Mouse (Mus musculus) v-Abl transformed pro-B cells (cell line): ENCODE measurements at regions not wholly inside any gene's neighbourhood (a gene's known extent, or its start where the extent isn't known, plus 50 kb on each side); places are given as distances from the start of the nearest gene placed in this dataset.

Experiments used
- in situ Hi-C, 2 experiments: fragments of 400-800 bp; cut with MboI; formaldehyde crosslinking; loops; one replicate each; pipeline ENCODE4 v1.15.1; 2025; ENCODE audit not compliant: unreplicated experiment in 2 of 2

- in situ Hi-C loops: no loop called here
These were observed 51.2 kb upstream of the Pja2 start for GRCm38 (mm10) chr17:64382894-64383293.

GRCm38 (mm10) chr17:64383600-64383999 lies 51.9 kb upstream of the Pja2 start:
- in situ Hi-C loops: no loop called here

DNA sequence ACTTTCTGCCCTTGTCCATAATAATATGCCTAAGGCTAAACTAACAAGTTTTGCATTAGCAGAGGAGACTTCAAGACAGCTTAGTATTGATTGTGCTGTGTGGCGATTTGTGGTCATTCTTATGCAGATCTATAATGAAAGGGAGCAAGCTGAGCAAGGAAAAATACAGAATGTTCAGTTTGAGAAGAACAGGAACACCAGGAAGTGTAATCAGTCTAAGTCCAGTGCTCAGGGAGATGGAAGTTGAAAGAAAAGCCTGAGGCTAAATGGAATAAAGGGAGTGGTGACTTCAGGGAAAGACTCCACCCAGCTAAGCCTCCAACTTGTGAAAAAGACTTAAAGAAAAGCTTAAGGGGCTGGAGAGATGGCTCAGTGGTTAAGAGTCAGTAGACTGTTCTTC lies 58.6 kb upstream of the Pja2 start:
- in situ Hi-C loops: no loop called here

- in situ Hi-C loops: no loop called here
These were observed 65.7 kb upstream of the Pja2 start for GRCm38 (mm10) chr17:64397254-64397897.

DNA sequence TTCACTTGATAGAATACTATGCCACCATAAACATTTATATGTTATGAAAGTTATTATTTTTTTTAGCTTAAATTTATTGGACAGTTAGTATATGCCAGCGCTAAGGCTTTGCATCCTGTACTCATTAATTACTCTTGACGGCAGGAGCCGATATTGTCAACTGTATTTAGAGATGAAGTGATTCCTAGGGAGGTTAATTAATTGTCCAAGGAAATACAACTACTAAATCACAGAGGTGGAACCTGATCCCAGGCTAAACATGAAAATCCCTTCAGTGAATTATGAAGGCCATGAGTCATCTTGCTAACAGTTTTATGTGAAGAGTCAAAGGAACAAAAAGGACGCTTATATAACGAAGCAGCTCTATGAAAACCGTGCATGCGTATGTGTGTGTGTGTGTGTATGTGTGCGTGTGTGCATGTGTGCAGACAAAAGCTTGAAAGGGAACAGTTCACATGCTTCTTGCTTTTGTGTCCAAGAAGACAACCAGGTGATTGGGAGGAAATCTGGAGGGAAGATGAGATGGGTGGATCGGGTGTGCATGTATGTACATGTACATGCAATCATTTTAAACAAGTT lies 66.5 kb upstream of the Pja2 start:
- in situ Hi-C loops: no loop called here

DNA sequence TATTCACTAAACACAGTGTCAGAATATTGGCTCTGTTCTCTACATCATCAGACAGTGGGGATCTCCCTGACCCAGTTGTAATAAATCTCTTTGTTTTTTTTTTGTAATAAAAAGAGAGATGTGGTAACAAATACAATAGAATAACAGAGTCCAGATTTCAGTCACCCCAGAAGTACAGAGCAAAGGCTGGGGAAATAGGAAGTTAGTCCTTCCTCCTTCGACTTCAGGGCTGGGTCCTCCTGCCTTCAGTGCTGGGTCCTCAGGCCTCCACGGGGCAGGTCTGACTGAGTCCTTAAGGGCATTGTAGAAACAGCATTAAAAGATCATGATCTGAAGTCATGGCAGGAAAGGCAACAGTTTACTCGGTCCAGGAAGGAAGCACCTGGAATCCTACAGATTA lies 67.0 kb upstream of the Pja2 start:
- in situ Hi-C loops: no loop called here

- in situ Hi-C loops: no loop called here
These were observed 75.1 kb upstream of the Pja2 start for GRCm38 (mm10) chr17:64406742-64407254.

- in situ Hi-C loops: no loop called here
These were observed 75.7 kb upstream of the Pja2 start for GRCm38 (mm10) chr17:64407255-64408011.

DNA sequence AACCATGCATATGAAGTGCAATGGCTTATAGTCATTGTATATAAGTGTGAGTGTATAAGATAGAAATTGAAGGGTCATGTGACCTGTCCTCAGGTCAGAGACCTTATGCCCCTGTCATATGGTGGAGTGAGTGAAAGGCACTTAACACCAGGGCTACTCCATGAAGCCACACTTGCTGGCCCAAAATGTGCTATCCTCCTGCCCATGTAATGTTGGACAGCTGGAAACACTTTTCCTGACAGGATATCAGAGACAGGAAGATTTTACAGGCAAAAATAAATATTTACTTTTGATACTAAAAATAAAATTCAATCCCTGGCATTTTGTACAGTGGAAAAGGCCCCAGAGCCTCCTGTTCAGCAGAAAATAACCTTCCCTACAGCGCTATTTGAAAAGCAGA lies 94.1 kb upstream of the Pja2 start:
- in situ Hi-C loops: no loop called here

DNA sequence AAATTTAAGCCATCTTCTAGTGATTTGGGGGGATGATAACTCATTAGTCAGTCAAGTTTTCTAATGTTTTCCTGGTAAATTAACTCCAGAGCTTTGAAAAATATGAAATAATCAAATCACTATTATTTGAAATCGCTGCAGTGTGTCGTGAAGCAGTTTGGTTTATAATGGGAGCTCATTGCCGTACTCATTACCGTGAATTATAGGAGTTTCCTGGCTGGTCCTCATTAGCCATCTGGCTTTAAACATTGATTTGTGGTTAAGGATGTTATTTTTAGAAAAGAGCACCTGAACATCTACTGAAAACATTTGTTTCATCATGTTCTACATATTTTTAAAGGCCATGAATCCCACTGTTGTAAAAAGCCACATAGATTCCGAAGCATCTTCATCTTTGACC lies 94.8 kb upstream of the Pja2 start:
- in situ Hi-C loops: no loop called here

DNA sequence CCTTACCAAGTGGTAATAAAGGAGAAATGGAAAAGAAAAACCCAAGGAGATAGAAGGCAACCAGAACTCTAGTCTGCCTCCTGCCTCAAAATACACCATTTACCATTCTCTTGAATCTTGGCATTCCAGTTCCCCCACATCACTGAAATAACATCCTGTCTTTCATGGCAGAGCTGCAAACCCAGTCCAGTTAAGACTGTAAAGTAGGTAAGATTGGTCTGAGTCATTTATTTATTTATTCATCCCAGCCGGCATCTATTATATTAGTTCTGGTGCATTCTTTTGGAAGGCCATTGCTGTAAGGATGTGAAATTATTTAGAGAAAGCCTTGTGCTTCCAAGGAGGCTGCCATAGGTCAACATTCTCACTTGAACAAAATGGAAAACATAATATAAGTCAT lies 107.9 kb upstream of the Pja2 start:
- in situ Hi-C loops: no loop called here

GRCm38 (mm10) chr17:64454736-64455135 lies 123.0 kb upstream of the Pja2 start:
- in situ Hi-C loops: no loop called here

GRCm38 (mm10) chr17:64466273-64466672 lies 134.3 kb upstream of the Man2a1 start:
- in situ Hi-C loops: no loop called here

GRCm38 (mm10) chr17:64466746-64467145 lies 133.8 kb upstream of the Man2a1 start:
- in situ Hi-C loops: no loop called here

GRCm38 (mm10) chr17:64467297-64467696 lies 133.2 kb upstream of the Man2a1 start:
- in situ Hi-C loops: no loop called here

- in situ Hi-C loops: no loop called here
These were observed 130.7 kb upstream of the Man2a1 start for GRCm38 (mm10) chr17:64469754-64470400.

DNA sequence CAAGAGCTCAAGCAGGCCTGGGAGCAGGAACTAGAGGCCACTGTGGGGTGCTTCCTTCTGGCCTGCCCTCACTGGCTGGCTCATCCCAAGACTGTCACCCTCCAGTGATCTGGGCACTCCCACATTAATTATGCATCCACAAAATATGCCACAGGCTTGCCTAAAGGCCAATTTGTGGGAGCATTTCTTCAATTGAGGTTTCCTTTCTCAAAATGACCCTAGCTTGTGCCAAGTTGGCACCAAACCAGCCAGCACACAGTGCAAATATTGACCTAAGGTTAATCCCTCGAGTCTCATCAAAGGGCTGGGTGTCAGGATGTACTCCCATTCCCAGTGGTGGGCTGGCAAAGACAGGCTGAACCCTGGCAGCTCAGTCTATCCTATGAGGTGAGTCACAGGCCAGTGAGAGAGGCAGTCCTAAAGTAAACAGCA lies 119.9 kb upstream of the Man2a1 start:
- in situ Hi-C loops: loop anchor here in 1 of 2 experiments (25.0 kb wide), 1 partner anchor 1057 kb away; the partner anchor contains the start of gene Tmem232

GRCm38 (mm10) chr17:64484835-64485234 lies 115.7 kb upstream of the Man2a1 start:
- in situ Hi-C loops: loop anchor here in 1 of 2 experiments (25.0 kb wide), 1 partner anchor 1052 kb away; the partner anchor contains the start of gene Tmem232

- in situ Hi-C loops: loop anchor here (10.0 to 25.0 kb wide), 2 partner anchors 835 to 1047 kb away; partner anchors contain the start of gene Tmem232 (in 1 of the 2)
These were observed 110.7 kb upstream of the Man2a1 start for GRCm38 (mm10) chr17:64489769-64490335.

DNA sequence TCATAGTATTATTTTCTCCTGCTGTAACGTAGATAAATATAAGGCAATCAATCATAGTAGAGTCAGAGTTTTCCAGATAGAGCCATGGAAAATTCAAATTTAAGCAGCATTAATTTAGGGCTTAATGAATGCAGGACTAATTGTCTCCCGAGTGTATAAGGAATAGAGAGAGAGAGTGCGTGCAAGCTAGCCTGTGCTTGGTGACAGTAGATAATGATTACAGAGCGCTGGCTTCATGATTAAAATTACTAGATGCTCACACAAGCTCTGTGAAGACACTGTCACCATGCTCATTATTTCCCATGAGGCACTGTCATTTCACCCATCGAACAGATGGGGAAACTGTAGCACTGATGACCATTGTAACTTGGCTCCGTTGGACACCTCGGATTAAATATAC lies 109.9 kb upstream of the Man2a1 start:
- in situ Hi-C loops: loop anchor here (10.0 to 25.0 kb wide), 2 partner anchors 834 to 1047 kb away; partner anchors contain the start of gene Tmem232 (in 1 of the 2)
